Mouse (Mus musculus): Measurements from ENCODE around the gene Tekt1. TPM values are rescaled to one million over a fixed set of nuclear protein-coding genes. Genes with fewer than 3 reads are reported as not detected.

The Tekt1 gene
- polyA plus RNA-seq, 1 experiment from 2014 or later: 7.2 TPM

GRCm38 (mm10) chr11:72324431-72324830, 37.8 kb downstream of the Tekt1 start:
- no peak overlapping the region for H3K4me3 ChIP-seq
- no peak overlapping the region for H3K27ac ChIP-seq (replicated peaks)
- H3K36me3 ChIP-seq (replicated peaks): no peaks in the 10 kb centered on the region
- 68% methylated on average over 3 of the region's 3 CpGs for WGBS
- no peaks in the 10 kb centered on the region for H3K27me3 ChIP-seq (replicated peaks; ENCODE audit: low read depth, poor library complexity, severe bottlenecking)
- no peaks in the 10 kb centered on the region for H3K4me1 ChIP-seq
- H3K9me3 ChIP-seq: no peaks in the 10 kb centered on the region
- no peak for DNase-seq (ENCODE audit: low spot score)

- Histone ChIP-seq H3K4me3 (no peak overlapping the region), H3K9me3 (no peaks in the 10 kb centered on the region), H3K4me1 (peaks cover 5% of the 10 kb centered on the region), H3K36me3 (replicated peaks) (no peaks in the 10 kb centered on the region), H3K27me3 (replicated peaks; ENCODE audit: low read depth, poor library complexity, severe bottlenecking) (peaks cover 34% of the 10 kb centered on the region), H3K27ac (replicated peaks) (no peak overlapping the region)
- no peak for DNase-seq (ENCODE audit: low spot score)
- 85% methylated on average over 5 of the region's 5 CpGs for WGBS
Measured at GRCm38 (mm10) chr11:72318026-72318425, 44.2 kb downstream of the Tekt1 start.

GRCm38 (mm10) chr11:72314151-72314895, 47.9 kb downstream of the Tekt1 start, which contains the start of gene Fbxo39:
Gene Fbxo39 (plus strand): TSS chr11:72314444.
- Histone ChIP-seq H3K9me3 (no peaks in the 10 kb centered on the region), H3K4me3 (peak within 1 kb of the TSS; percentile 51), H3K36me3 (replicated peaks) (no peaks in the 10 kb centered on the region), H3K27ac (replicated peaks) (no peak within 1 kb of the TSS), H3K4me1 (peaks cover 5% of the 10 kb centered on the region), H3K27me3 (replicated peaks; ENCODE audit: low read depth, poor library complexity, severe bottlenecking) (peaks cover 41% of the 10 kb centered on the region)
- DNase-seq (ENCODE audit: low spot score): peak; percentile 31
- WGBS: 13% methylated on average over 42 of the region's 42 CpGs

GRCm38 (mm10) chr11:72311355-72312001, 50.8 kb downstream of the Tekt1 start:
- 82% methylated on average over 10 of the region's 10 CpGs for WGBS
- DNase-seq (ENCODE audit: low spot score): no peak
- H3K4me3 ChIP-seq: no peak overlapping the region

GRCm38 (mm10) chr11:72310491-72310890, 51.8 kb downstream of the Tekt1 start:
- H3K27me3 ChIP-seq (replicated peaks; ENCODE audit: low read depth, poor library complexity, severe bottlenecking): peaks cover 32% of the 10 kb centered on the region
- H3K4me3 ChIP-seq: no peak overlapping the region
- DNase-seq (ENCODE audit: low spot score): no peak
- no peaks in the 10 kb centered on the region for H3K36me3 ChIP-seq (replicated peaks)
- WGBS: 83% methylated on average over 4 of the region's 4 CpGs
- no peaks in the 10 kb centered on the region for H3K9me3 ChIP-seq
- no peak overlapping the region for H3K27ac ChIP-seq (replicated peaks)
- H3K4me1 ChIP-seq: peaks cover 5% of the 10 kb centered on the region

More at GRCm38 (mm10) chr11:72311355-72312001, 50.8 kb downstream of the Tekt1 start:
- Histone ChIP-seq H3K27me3 (replicated peaks; ENCODE audit: low read depth, poor library complexity, severe bottlenecking) (peaks cover 38% of the 10 kb centered on the region), H3K4me1 (peaks cover 5% of the 10 kb centered on the region), H3K36me3 (replicated peaks) (no peaks in the 10 kb centered on the region), H3K9me3 (no peaks in the 10 kb centered on the region), H3K27ac (replicated peaks) (no peak overlapping the region)

- Histone ChIP-seq H3K9me3 (no peaks in the 10 kb centered on the region), H3K4me3 (no peak overlapping the region), H3K4me1 (no peaks in the 10 kb centered on the region), H3K27me3 (replicated peaks; ENCODE audit: low read depth, poor library complexity, severe bottlenecking) (peaks cover 17% of the 10 kb centered on the region), H3K36me3 (replicated peaks) (no peaks in the 10 kb centered on the region), H3K27ac (replicated peaks) (no peak overlapping the region)
- 69% methylated on average over 2 of the region's 2 CpGs for whole genome bisulfite sequencing
- DNase-seq (ENCODE audit: low spot score): no peak
Measured at GRCm38 (mm10) chr11:72308982-72309381, 53.3 kb downstream of the Tekt1 start.

GRCm38 (mm10) chr11:72307461-72307860, 54.8 kb downstream of the Tekt1 start:
- DNase-seq (ENCODE audit: low spot score): no peak
- Histone ChIP-seq H3K27ac (replicated peaks) (no peak overlapping the region), H3K27me3 (replicated peaks; ENCODE audit: low read depth, poor library complexity, severe bottlenecking) (peaks cover 2% of the 10 kb centered on the region), H3K4me3 (no peak overlapping the region), H3K9me3 (no peaks in the 10 kb centered on the region), H3K4me1 (no peaks in the 10 kb centered on the region), H3K36me3 (replicated peaks) (no peaks in the 10 kb centered on the region)
- WGBS: 85% methylated on average over 5 of the region's 5 CpGs

- Histone ChIP-seq H3K4me1 (peaks cover 9% of the 10 kb centered on the region), H3K27me3 (replicated peaks; ENCODE audit: low read depth, poor library complexity, severe bottlenecking) (no peaks in the 10 kb centered on the region), H3K27ac (replicated peaks) (no peak overlapping the region), H3K4me3 (no peak overlapping the region), H3K36me3 (replicated peaks) (no peaks in the 10 kb centered on the region), H3K9me3 (no peaks in the 10 kb centered on the region)
- no peak for DNase-seq (ENCODE audit: low spot score)
- WGBS: 76% methylated on average over 7 of the region's 7 CpGs
Measured at GRCm38 (mm10) chr11:72302230-72302629, 60.0 kb downstream of the Tekt1 start.

- WGBS: 30% methylated on average over 6 of the region's 6 CpGs
- H3K27me3 ChIP-seq (replicated peaks; ENCODE audit: low read depth, poor library complexity, severe bottlenecking): no peaks in the 10 kb centered on the region
- H3K9me3 ChIP-seq: no peaks in the 10 kb centered on the region
- no peak within 1 kb of the TSS for H3K27ac ChIP-seq (replicated peaks)
- H3K36me3 ChIP-seq (replicated peaks): no peaks in the 10 kb centered on the region
- H3K4me3 ChIP-seq: no peak within 1 kb of the TSS
- peaks cover 9% of the 10 kb centered on the region for H3K4me1 ChIP-seq
- no peak for DNase-seq (ENCODE audit: low spot score)
Measured at GRCm38 (mm10) chr11:72301334-72301733, 60.9 kb downstream of the Tekt1 start, which contains the start of gene Xaf1. Gene Xaf1 (plus strand): TSS chr11:72301629.

Small RNAs within 50 kb of the gene (microRNA-seq; reads per million reads assigned to microRNA genes)
- gene Mir6338: not detected

Other genes starting within 250 kb of the Tekt1 start
- 0.23 and 0.24 TPM in 2 replicates for gene Pitpnm3, start 226.7 kb downstream of the Tekt1 start, polyA plus RNA-seq (2016; fragmentation: Nextera tagmentation; extraction: Ambion mirVana)
- 0.72 and 0.83 TPM in 2 replicates for gene Gm43951, start 155.6 kb downstream of the Tekt1 start, polyA plus RNA-seq (2016; fragmentation: Nextera tagmentation; extraction: Ambion mirVana)
- gene 4933427D14Rik, start 155.0 kb downstream of the Tekt1 start, polyA plus RNA-seq (2016; fragmentation: Nextera tagmentation; extraction: Ambion mirVana): 17.1 and 19.9 TPM in 2 replicates
- 180 TPM in 2 replicates for gene Txndc17, start 154.9 kb downstream of the Tekt1 start, polyA plus RNA-seq (2016; fragmentation: Nextera tagmentation; extraction: Ambion mirVana)
- 46.7 and 50.8 TPM in 2 replicates for gene Med31, start 146.8 kb downstream of the Tekt1 start, polyA plus RNA-seq (2016; fragmentation: Nextera tagmentation; extraction: Ambion mirVana)
- 0.10 and 0.14 TPM in 2 replicates for gene Slc13a5, start 95.2 kb downstream of the Tekt1 start, polyA plus RNA-seq (2016; fragmentation: Nextera tagmentation; extraction: Ambion mirVana)
- gene Xaf1, start 60.8 kb downstream of the Tekt1 start, polyA plus RNA-seq (2016; fragmentation: Nextera tagmentation; extraction: Ambion mirVana): 3.2 and 3.4 TPM in 2 replicates
- not detected in 2 replicates for gene Fbxo39, start 48.0 kb downstream of the Tekt1 start, polyA plus RNA-seq (2016; fragmentation: Nextera tagmentation; extraction: Ambion mirVana)
- gene Smtnl2, start 49.3 kb upstream of the Tekt1 start, polyA plus RNA-seq (2016; fragmentation: Nextera tagmentation; extraction: Ambion mirVana): 16.4 and 16.6 TPM in 2 replicates
- gene Ggt6, start 73.1 kb upstream of the Tekt1 start, polyA plus RNA-seq (2016; fragmentation: Nextera tagmentation; extraction: Ambion mirVana): 0.10 TPM in 1 of 2 replicates, not detected in the other
- 257 and 263 TPM in 2 replicates for gene Mybbp1a, start 78.9 kb upstream of the Tekt1 start, polyA plus RNA-seq (2016; fragmentation: Nextera tagmentation; extraction: Ambion mirVana)
- 3.3 TPM in 2 replicates for gene Spns2, start 127.5 kb upstream of the Tekt1 start, polyA plus RNA-seq (2016; fragmentation: Nextera tagmentation; extraction: Ambion mirVana)
- gene Spns3, start 188.1 kb upstream of the Tekt1 start, polyA plus RNA-seq (2016; fragmentation: Nextera tagmentation; extraction: Ambion mirVana): 0.04 and 0.14 TPM in 2 replicates
- 89.0 and 91.5 TPM in 2 replicates for gene Ube2g1, start 244.8 kb upstream of the Tekt1 start, polyA plus RNA-seq (2016; fragmentation: Nextera tagmentation; extraction: Ambion mirVana)